In genomic region chr5:129886911-129887636, GRCm38 (mm10) we compare ENCODE assay signal across 8 mouse cellular contexts. TPM values are rescaled to one million over a fixed set of nuclear protein-coding genes. Genes with fewer than 3 reads are reported as not detected.
DNase-seq lines count a peak whose midpoint lies in the region; ATAC-seq lines count a peak whose summit lies in the region.

Gene Chchd2, minus strand, starts transcription at chr5:129887470.

- peak; percentile 84 for DNase-seq in T-cell, adult 2 months (ENCODE audit: low spot score)
- peak; percentile 88 to 96 for DNase-seq in cerebellum, postnatal 36 days
- DNase-seq in frontal cortex, postnatal 36 days (ENCODE audit: low spot score in 2 of 2), result peak; percentile 92 to 98
- DNase-seq in left cerebral cortex, adult 11 months (ENCODE audit: low spot score), result peak; percentile 98
- peak; percentile 94 to 95 for DNase-seq in lung, postnatal 4 days
- peak; percentile 96 for DNase-seq in retina, postnatal 7 days (ENCODE audit: low read depth, low spot score)
- DNase-seq in urinary bladder, adult 2 months (ENCODE audit: low spot score), result peak; percentile 81

- H3K27me3 ChIP-seq in hindbrain, embryonic 15.5 days, result no peaks in the 10 kb centered on the region

- peaks cover 29% of the 10 kb centered on the region for H3K4me1 ChIP-seq in hindbrain, embryonic 15.5 days (replicated peaks)

- H3K27ac ChIP-seq in hindbrain, embryonic 15.5 days (replicated peaks), result peak within 1 kb of the TSS; percentile 95

- ATAC-seq in hindbrain, embryonic 15.5 days (ENCODE audit: low FRiP score, low read depth), result peak; percentile 100

- peak within 1 kb of the TSS; percentile 74 for H3K4me2 ChIP-seq in hindbrain, embryonic 15.5 days

- peak within 1 kb of the TSS; percentile 96 for H3K4me3 ChIP-seq in hindbrain, embryonic 15.5 days

- no peaks in the 10 kb centered on the region for H3K9me3 ChIP-seq in hindbrain, embryonic 15.5 days

- peak within 1 kb of the TSS; percentile 96 for H3K9ac ChIP-seq in hindbrain, embryonic 15.5 days

- WGBS in hindbrain, embryonic 15.5 days, result under 1% methylated on average over 46 of the region's 46 CpGs

- peaks cover 16% of the 10 kb centered on the region for H3K36me3 ChIP-seq in hindbrain, embryonic 15.5 days

RNA-seq across cellular contexts. Expression of gene Chchd2, which starts in this region (rescaled TPM):
- polyA plus RNA-seq in hindbrain, embryonic 15.5 days (2015; fragmentation: Nextera tagmentation; extraction: Ambion mirVana), result 711 and 732 TPM in 2 replicates
- 523 and 694 TPM in 2 replicates for polyA plus RNA-seq in urinary bladder, adult 2 months (2012; rRNA removed)

Comparison
In these comparisons a context has a peak if more than half of its experiments do, and no peak if none do; other contexts are left out.
1. Peak in every context shown above with its lines: DNase-seq, ATAC-seq, H3K4me3 ChIP-seq and H3K27ac ChIP-seq.